Mouse (Mus musculus): ENCODE measurements around the gene Ptpn1.

- TF ChIP-seq EP300 (IDR thresholded peaks at IDR 0.05; ENCODE audit: low read depth), result no peak
- TF ChIP-seq CTCF (IDR thresholded peaks at IDR 0.05; ENCODE audit: low read depth), result no peak
These were observed 94.6 kb downstream of the Ptpn1 start for GRCm38 (mm10) chr2:168026467-168026866.

Data from liver, embryonic 14.5 days (tissue).